Mouse (Mus musculus) intestine, postnatal 0 days (tissue): ENCODE results near the gene Kalrn. TPM values are rescaled to one million over a fixed set of nuclear protein-coding genes. Genes with fewer than 3 reads are reported as not detected.

Experiments
- ATAC-seq: fragments of 200-750 bp; cut with Nextera tagmentation; 2 replicates; pipeline ENCODE4 v1.8.0; 2017; ENCODE audit warnings: mild to moderate bottlenecking, moderate TSS enrichment, moderate library complexity
- H3K27ac ChIP-seq: fragments of 300-500 bp; sonication (generic); 2 replicates; pipeline ENCODE4 v1.5.1; 2014; ENCODE audit warnings: mild to moderate bottlenecking, low read depth, low read length, moderate library complexity
- H3K27me3 ChIP-seq: fragments of 300-500 bp; sonication (generic); replicated peaks from 2 replicates; pipeline ENCODE4 v1.6.1; 2014; ENCODE audit warnings: low read length, mixed read lengths; ENCODE audit not compliant: control insufficient read depth, insufficient read depth
- H3K36me3 ChIP-seq: fragments of 300-500 bp; sonication (generic); 2 replicates; pipeline ENCODE4 v1.6.1; 2014; ENCODE audit warnings: mild to moderate bottlenecking, moderate library complexity; ENCODE audit not compliant: control insufficient read depth, insufficient read depth
- H3K4me1 ChIP-seq: fragments of 300-500 bp; sonication (generic); replicated peaks from 2 replicates; pipeline ENCODE4 v1.6.1; 2014; ENCODE audit warnings: antibody characterized with exemption, low read length, mixed read lengths; ENCODE audit not compliant: control insufficient read depth, insufficient read depth
- H3K4me2 ChIP-seq: fragments of 300-500 bp; sonication (generic); replicated peaks from 2 replicates; pipeline ENCODE4 v1.6.1; 2014; ENCODE audit warnings: low read depth, mild to moderate bottlenecking, moderate library complexity
- H3K4me3 ChIP-seq: fragments of 300-500 bp; sonication (generic); 2 replicates; pipeline ENCODE4 v1.5.1; 2014; ENCODE audit warnings: low read depth, low read length
- H3K9ac ChIP-seq: fragments of 300-500 bp; sonication (generic); 2 replicates; pipeline ENCODE4 v1.6.1; 2014; ENCODE audit warnings: mild to moderate bottlenecking, low read depth, low read length
- H3K9me3 ChIP-seq: fragments of 300-500 bp; sonication (generic); 2 replicates; pipeline ENCODE4 v1.6.1; 2016; ENCODE audit warnings: mixed run types; ENCODE audit not compliant: control insufficient read depth
- CTCF ChIP-seq: sonication (generic); IDR thresholded peaks from 2 replicates; pipeline ENCODE4 v1.5.1; 2016; ENCODE audit warnings: low read depth, mild to moderate bottlenecking, control low read depth, antibody characterized with exemption, moderate library complexity
- WGBS: fragments of 180-500 bp; shearing (Covaris S2); extraction: QIAGEN DNeasy Blood & Tissue Kit; methylation state at CpG from one replicate; pipeline ENCODE4 v1.1.7; 2014; 5-methylcytosine and 5-hydroxymethylcytosine counted together
- polyA plus RNA-seq: library from polyadenylated mRNA; unstranded; fragments of >200 nt; fragmentation: Nextera tagmentation; extraction: Ambion mirVana; gene quantifications from 2 replicates; pipeline ENCODE4 v1.2.1, GENCODE M21; 2015

Gene Kalrn
- polyA plus RNA-seq, 1 experiment from 2014 or later, result 7.5 TPM

DNA sequence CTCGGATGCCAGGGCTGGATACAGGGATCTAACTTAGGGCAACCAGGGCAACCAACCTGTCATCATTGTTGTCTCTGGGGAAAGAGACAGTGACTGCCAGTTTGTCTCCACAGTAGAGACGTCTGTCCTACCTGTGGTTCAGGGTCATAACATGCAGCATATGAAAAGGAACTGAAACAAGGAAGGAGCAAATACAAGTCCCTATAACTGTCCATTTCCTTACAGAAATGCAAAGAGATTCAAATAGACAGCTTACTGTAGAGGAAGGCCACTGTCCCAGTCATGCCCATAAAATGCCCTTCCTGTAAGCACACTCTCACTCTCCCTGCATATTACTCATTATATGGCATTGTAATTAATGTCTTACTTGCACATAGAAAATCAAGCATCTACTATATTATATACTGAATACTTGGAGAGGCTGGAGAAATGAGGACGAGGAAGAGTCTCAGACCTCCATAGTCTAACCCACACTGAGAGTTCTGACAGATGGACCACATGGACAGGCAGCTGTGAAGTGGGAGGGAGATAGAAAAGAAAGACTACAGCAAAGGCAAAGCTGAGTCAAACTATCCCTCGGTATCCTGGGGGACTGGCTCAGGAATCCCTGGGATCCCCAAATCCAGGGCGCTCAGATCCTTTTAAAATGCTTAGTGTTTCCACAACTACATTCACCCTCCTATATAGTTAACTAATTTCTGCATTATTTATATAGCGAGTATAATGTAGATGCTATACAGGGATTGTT lies 530.1 kb downstream of the Kalrn start:
- Histone ChIP-seq H3K36me3 (no peaks in the 10 kb centered on the region), H3K27ac (no peak overlapping the region), H3K4me1 (no peaks in the 10 kb centered on the region), H3K9me3 (no peaks in the 10 kb centered on the region), H3K4me2 (no peak overlapping the region), H3K9ac (no peak overlapping the region), H3K27me3 (no peaks in the 10 kb centered on the region), H3K4me3 (no peak overlapping the region)
- no peak for TF ChIP-seq CTCF
- 87% methylated on average over 6 of the region's 6 CpGs for WGBS
- ATAC-seq, result no peak

DNA sequence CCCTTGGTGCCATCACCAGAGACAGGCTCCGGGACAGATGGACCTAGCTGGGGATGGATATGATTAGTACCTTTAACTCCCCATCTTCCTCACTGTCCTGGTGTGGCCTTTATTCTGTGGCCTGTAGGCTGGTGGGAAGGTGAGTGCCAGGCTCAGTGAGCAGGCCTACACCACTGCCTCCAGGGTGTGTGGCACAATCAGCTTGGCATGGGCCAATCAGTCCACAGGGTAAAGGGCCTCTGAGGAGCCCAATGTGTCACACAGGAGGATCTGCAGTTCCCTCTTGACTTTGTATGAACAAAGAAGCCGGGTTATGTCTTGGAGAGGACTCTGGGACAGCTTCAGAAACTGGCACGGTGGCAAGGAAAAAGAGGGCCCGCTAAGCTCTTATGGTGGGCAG lies 530.7 kb downstream of the Kalrn start:
- no peaks in the 10 kb centered on the region for H3K36me3 ChIP-seq
- 80% methylated on average over 4 of the region's 4 CpGs for WGBS
- H3K9me3 ChIP-seq, result no peaks in the 10 kb centered on the region
- H3K4me1 ChIP-seq, result no peaks in the 10 kb centered on the region
- H3K27me3 ChIP-seq, result no peaks in the 10 kb centered on the region
- no peak overlapping the region for H3K27ac ChIP-seq
- no peak overlapping the region for H3K4me2 ChIP-seq
- no peak overlapping the region for H3K9ac ChIP-seq
- no peak for ATAC-seq
- no peak overlapping the region for H3K4me3 ChIP-seq
- TF ChIP-seq CTCF, result no peak

DNA sequence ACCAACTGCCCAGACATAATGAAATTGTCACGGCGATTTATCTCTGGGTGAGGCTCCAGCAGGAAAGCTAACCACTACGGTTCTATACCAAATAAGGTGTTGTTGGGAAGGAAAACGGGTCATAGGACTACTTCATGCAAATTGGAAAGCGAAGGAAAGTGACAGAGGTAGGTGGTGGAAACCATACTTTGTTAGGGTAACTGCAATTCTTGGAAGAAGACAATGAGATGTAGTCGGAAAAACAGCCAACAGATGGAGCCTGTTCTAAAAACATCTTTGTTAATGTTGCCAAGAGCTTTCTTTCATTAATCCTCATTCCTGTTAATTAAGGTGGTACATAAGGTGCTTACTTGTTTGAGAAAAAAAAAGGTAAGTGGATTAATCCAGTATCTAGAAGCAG lies 533.1 kb downstream of the Kalrn start:
- no peak for ATAC-seq
- 79% methylated on average over 6 of the region's 6 CpGs for WGBS
- Histone ChIP-seq H3K27ac (no peak overlapping the region), H3K4me3 (no peak overlapping the region), H3K4me1 (peaks cover 3% of the 10 kb centered on the region; the same call in 1 of the 2 replicates), H3K27me3 (no peaks in the 10 kb centered on the region), H3K4me2 (no peak overlapping the region), H3K9ac (no peak overlapping the region), H3K9me3 (no peaks in the 10 kb centered on the region), H3K36me3 (no peaks in the 10 kb centered on the region)
- no peak for TF ChIP-seq CTCF

DNA sequence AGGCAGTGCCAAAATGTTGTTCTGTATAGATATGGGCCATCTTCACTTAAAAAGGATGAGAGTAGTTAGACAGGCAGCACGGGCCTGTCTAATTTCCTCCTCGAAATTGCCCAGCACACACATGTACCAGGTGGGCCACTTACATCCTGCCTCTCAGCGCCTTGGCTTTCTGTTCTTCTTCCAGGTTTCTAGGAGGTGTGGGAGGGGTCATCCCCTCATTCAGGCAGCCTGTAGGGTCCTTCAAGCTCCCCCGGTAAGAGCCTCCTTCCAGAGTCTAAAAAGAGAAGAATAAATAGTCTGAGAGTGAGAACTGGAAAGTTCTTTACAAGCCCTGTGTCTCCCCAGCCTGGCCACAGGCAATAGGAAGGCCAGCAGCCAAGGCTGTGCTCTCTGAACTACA lies 533.6 kb downstream of the Kalrn start:
- H3K4me2 ChIP-seq, result no peak overlapping the region
- ATAC-seq, result no peak
- no peaks in the 10 kb centered on the region for H3K9me3 ChIP-seq
- no peak overlapping the region for H3K27ac ChIP-seq
- TF ChIP-seq CTCF, result no peak
- no peaks in the 10 kb centered on the region for H3K36me3 ChIP-seq
- no peak overlapping the region for H3K9ac ChIP-seq
- no peak overlapping the region for H3K4me3 ChIP-seq
- H3K4me1 ChIP-seq, result peaks cover 3% of the 10 kb centered on the region; the same call in 1 of the 2 replicates
- no peaks in the 10 kb centered on the region for H3K27me3 ChIP-seq
- WGBS, result 76% methylated on average over 4 of the region's 4 CpGs

DNA sequence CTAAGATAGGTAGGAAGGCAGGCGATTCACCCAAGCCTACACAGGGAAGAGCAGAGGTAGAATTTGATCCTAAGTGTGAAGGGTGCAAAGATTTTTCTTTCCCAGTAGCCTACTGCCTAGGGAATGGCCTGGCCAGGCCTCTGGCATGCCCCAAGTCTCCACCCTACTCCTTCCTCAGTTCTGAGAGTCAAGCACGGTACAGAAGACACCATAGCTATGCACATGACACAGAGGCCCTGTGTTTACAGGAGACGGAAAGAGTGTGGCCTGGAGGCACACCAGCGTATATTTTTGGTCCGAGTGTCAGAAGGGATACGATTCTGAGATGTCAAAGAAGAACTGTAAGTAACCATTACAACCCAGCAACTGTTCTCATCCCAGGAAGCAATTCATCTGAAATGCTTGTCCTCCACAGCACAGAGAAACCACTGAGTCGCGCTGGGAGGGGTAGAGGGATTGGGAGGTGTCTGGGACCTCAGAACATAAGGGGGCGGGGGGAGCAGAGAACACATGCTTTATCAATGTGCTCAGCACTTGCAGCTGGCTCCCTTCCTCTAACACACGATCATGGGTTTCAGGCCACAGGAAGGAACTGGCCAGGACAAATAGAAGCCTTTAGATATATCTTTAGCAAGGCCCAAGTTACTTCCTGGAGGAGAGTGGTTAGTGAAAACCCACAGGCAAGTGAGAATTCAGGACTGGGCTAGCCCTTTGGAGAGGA lies 536.8 kb downstream of the Kalrn start:
- H3K4me3 ChIP-seq, result no peak overlapping the region
- no peaks in the 10 kb centered on the region for H3K27me3 ChIP-seq
- H3K9ac ChIP-seq, result no peak overlapping the region
- H3K4me1 ChIP-seq, result peaks cover 14% of the 10 kb centered on the region
- no peaks in the 10 kb centered on the region for H3K9me3 ChIP-seq
- peaks cover 10% of the 10 kb centered on the region for H3K36me3 ChIP-seq
- no peak for TF ChIP-seq CTCF
- 43% methylated on average over 10 of the region's 10 CpGs for WGBS
- ATAC-seq, result no peak
- no peak overlapping the region for H3K27ac ChIP-seq
- H3K4me2 ChIP-seq, result no peak overlapping the region

DNA sequence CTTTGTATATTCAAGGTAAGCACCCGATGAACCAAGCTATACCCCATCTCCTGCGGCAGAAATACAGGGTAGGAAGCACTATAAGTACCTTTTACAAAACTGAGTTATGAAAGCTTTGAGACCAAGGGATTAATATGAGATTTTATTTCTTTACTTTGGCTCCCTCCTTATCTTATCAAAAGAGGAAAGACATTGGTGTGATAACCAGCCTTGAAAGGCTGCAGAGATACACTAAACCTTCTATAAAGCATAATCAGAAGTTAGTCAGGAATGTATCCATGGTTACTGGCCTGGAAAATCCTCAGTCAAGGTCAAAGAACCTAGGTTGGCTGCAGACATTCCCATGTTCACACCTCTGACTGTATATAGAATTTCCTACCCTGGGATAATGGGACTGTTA lies 537.6 kb downstream of the Kalrn start:
- no peak for ATAC-seq
- no peak for TF ChIP-seq CTCF
- peaks cover 10% of the 10 kb centered on the region for H3K36me3 ChIP-seq
- peak overlapping the region; percentile 28; the same call in 1 of the 2 replicates for H3K4me2 ChIP-seq
- H3K4me3 ChIP-seq, result no peak overlapping the region
- H3K27ac ChIP-seq, result no peak overlapping the region
- no peak overlapping the region for H3K9ac ChIP-seq
- H3K4me1 ChIP-seq, result peaks cover 14% of the 10 kb centered on the region
- no peaks in the 10 kb centered on the region for H3K9me3 ChIP-seq
- WGBS, result 42% methylated on average over 2 of the region's 2 CpGs
- H3K27me3 ChIP-seq, result no peaks in the 10 kb centered on the region
